Mouse (Mus musculus) midbrain, embryonic 10.5 days (tissue): ENCODE results near the gene Mutyh. TPM values are rescaled to one million over a fixed set of nuclear protein-coding genes. Genes with fewer than 3 reads are reported as not detected.

Experiments
- DNase-seq: peaks from one replicate; pipeline ENCODE4 v3.0.0-alpha.2; 2017; ENCODE audit warnings: low spot score
- H3K27ac ChIP-seq: fragments of 300-500 bp; sonication (generic); replicated peaks from 2 replicates; pipeline ENCODE4 v1.5.1; 2016; ENCODE audit warnings: mild to moderate bottlenecking
- H3K27me3 ChIP-seq: fragments of 300-500 bp; sonication (generic); 2 replicates; pipeline ENCODE4 v1.6.1; 2016; ENCODE audit warnings: low read depth, mild to moderate bottlenecking; ENCODE audit not compliant: poor library complexity, severe bottlenecking
- H3K36me3 ChIP-seq: fragments of 300-500 bp; sonication (generic); 2 replicates; pipeline ENCODE4 v1.6.1; 2016; ENCODE audit warnings: mild to moderate bottlenecking, moderate library complexity
- H3K4me1 ChIP-seq: fragments of 300-500 bp; sonication (generic); 2 replicates; pipeline ENCODE4 v1.6.1; 2016
- H3K4me3 ChIP-seq: fragments of 300-500 bp; sonication (generic); 2 replicates; pipeline ENCODE4 v1.5.1; 2016; ENCODE audit warnings: mild to moderate bottlenecking, moderate library complexity
- H3K9me3 ChIP-seq: fragments of 300-500 bp; sonication (generic); replicated peaks from 2 replicates; pipeline ENCODE4 v1.6.1; 2016; ENCODE audit warnings: mild to moderate bottlenecking
- WGBS: fragments of 180-500 bp; shearing (Covaris S2); methylation state at CpG from one replicate; pipeline ENCODE4 v1.1.7; 2016; 5-methylcytosine and 5-hydroxymethylcytosine counted together
- polyA plus RNA-seq: library from polyadenylated mRNA; unstranded; fragments of >200 nt; fragmentation: Nextera tagmentation; extraction: Ambion mirVana; gene quantifications from 2 replicates; pipeline ENCODE4 v1.2.1, GENCODE M21; 2016

Mutyh gene
- polyA plus RNA-seq, 1 experiment from 2014 or later, result 27.1 TPM

GRCm38 (mm10) chr4:116788956-116789355 is 18.6 kb upstream of the Mutyh start:
- 0 out of 2 replicates have a peak, but pooled peaks cover 3% of the 10 kb centered on the region for H3K4me1 ChIP-seq
- H3K27me3 ChIP-seq, result no peaks in the 10 kb centered on the region
- peak; percentile 73 for DNase-seq
- no peak overlapping the region for H3K4me3 ChIP-seq
- H3K9me3 ChIP-seq, result 0 out of 2 replicates have a peak, but pooled peaks cover 5% of the 10 kb centered on the region
- H3K36me3 ChIP-seq, result no peaks in the 10 kb centered on the region
- H3K27ac ChIP-seq, result no peak overlapping the region
- 10% methylated on average over 3 of the region's 3 CpGs for WGBS

- WGBS, result 91% methylated on average over 8 of the region's 8 CpGs
- Histone ChIP-seq H3K9me3 (no peaks in the 10 kb centered on the region), H3K4me3 (no peak overlapping the region), H3K27me3 (no peaks in the 10 kb centered on the region), H3K36me3 (no peaks in the 10 kb centered on the region), H3K27ac (no peak overlapping the region), H3K4me1 (0 out of 2 replicates have a peak, but pooled peaks cover 3% of the 10 kb centered on the region)
- no peak for DNase-seq
These were observed 15.1 kb upstream of the Mutyh start for GRCm38 (mm10) chr4:116792453-116792852.

GRCm38 (mm10) chr4:116794273-116794672 is 13.2 kb upstream of the Mutyh start:
- Histone ChIP-seq H3K27ac (no peak overlapping the region), H3K4me3 (no peak overlapping the region), H3K4me1 (no peaks in the 10 kb centered on the region), H3K36me3 (no peaks in the 10 kb centered on the region), H3K9me3 (no peaks in the 10 kb centered on the region), H3K27me3 (no peaks in the 10 kb centered on the region)
- WGBS, result 86% methylated on average over 2 of the region's 2 CpGs
- no peak for DNase-seq

- no peaks in the 10 kb centered on the region for H3K27me3 ChIP-seq
- H3K4me1 ChIP-seq, result no peaks in the 10 kb centered on the region
- H3K36me3 ChIP-seq, result peaks cover 2% of the 10 kb centered on the region
- no peaks in the 10 kb centered on the region for H3K9me3 ChIP-seq
- no peak overlapping the region for H3K4me3 ChIP-seq
- no peak for DNase-seq
- 86% methylated on average over 1 of the region's 1 CpGs for WGBS
- H3K27ac ChIP-seq, result no peak overlapping the region
These were observed 10.9 kb upstream of the Mutyh start for GRCm38 (mm10) chr4:116796442-116797110.

- H3K9me3 ChIP-seq, result no peaks in the 10 kb centered on the region
- H3K27me3 ChIP-seq, result no peaks in the 10 kb centered on the region
- peak; percentile 30 for DNase-seq
- H3K36me3 ChIP-seq, result peaks cover 36% of the 10 kb centered on the region
- H3K4me3 ChIP-seq, result no peak overlapping the region
- H3K27ac ChIP-seq, result no peak overlapping the region
- no peaks in the 10 kb centered on the region for H3K4me1 ChIP-seq
- WGBS, result 51% methylated on average over 5 of the region's 5 CpGs
These were observed 7.6 kb upstream of the Mutyh start for GRCm38 (mm10) chr4:116799901-116800300.

- DNase-seq, result no peak
- H3K4me3 ChIP-seq, result no peak overlapping the region
- peaks cover 12% of the 10 kb centered on the region for H3K4me1 ChIP-seq
- no peaks in the 10 kb centered on the region for H3K27me3 ChIP-seq
- H3K27ac ChIP-seq, result no peak overlapping the region
- H3K36me3 ChIP-seq, result peaks cover 28% of the 10 kb centered on the region
- no peaks in the 10 kb centered on the region for H3K9me3 ChIP-seq
- 86% methylated on average over 3 of the region's 3 CpGs for WGBS
These were observed 3.5 kb downstream of the Mutyh start for GRCm38 (mm10) chr4:116811012-116811411.

GRCm38 (mm10) chr4:116815276-116815675 is 7.8 kb downstream of the Mutyh start:
- DNase-seq, result no peak
- Histone ChIP-seq H3K27ac (no peak overlapping the region), H3K36me3 (peaks cover 50% of the 10 kb centered on the region), H3K4me1 (peaks cover 3% of the 10 kb centered on the region), H3K4me3 (no peak overlapping the region), H3K27me3 (peaks cover 17% of the 10 kb centered on the region), H3K9me3 (no peaks in the 10 kb centered on the region)
- WGBS, result 90% methylated on average over 5 of the region's 5 CpGs

GRCm38 (mm10) chr4:116817486-116817885 is 10.0 kb downstream of the Mutyh start:
- Histone ChIP-seq H3K27ac (no peak overlapping the region), H3K36me3 (peaks cover 47% of the 10 kb centered on the region), H3K4me3 (no peak overlapping the region), H3K9me3 (no peaks in the 10 kb centered on the region), H3K27me3 (peaks cover 37% of the 10 kb centered on the region), H3K4me1 (peaks cover 17% of the 10 kb centered on the region)
- DNase-seq, result no peak
- 92% methylated on average over 6 of the region's 6 CpGs for WGBS

GRCm38 (mm10) chr4:116819968-116820901 is 12.7 kb downstream of the Mutyh start:
- H3K4me1 ChIP-seq, result peaks cover 33% of the 10 kb centered on the region
- DNase-seq, result peak; percentile 19
- 23% methylated on average over 32 of the region's 32 CpGs for WGBS
- peak overlapping the region; percentile 55 for H3K4me3 ChIP-seq
- H3K36me3 ChIP-seq, result peaks cover 33% of the 10 kb centered on the region
- H3K27me3 ChIP-seq, result peaks cover 42% of the 10 kb centered on the region
- no peaks in the 10 kb centered on the region for H3K9me3 ChIP-seq
- no peak overlapping the region; the same call in 1 of the 2 replicates for H3K27ac ChIP-seq

- H3K27ac ChIP-seq, result peak overlapping the region; percentile 71
These were observed 13.6 kb downstream of the Mutyh start for GRCm38 (mm10) chr4:116820902-116821693.

GRCm38 (mm10) chr4:116821694-116822016 is 14.1 kb downstream of the Mutyh start, which contains the start of gene Hpdl:
Gene Hpdl (minus strand): TSS chr4:116821707.
- WGBS, result 11% methylated on average over 9 of the region's 9 CpGs
- no peak for DNase-seq
- H3K9me3 ChIP-seq, result no peaks in the 10 kb centered on the region
- peak within 1 kb of the TSS; percentile 55 for H3K4me3 ChIP-seq
- peaks cover 19% of the 10 kb centered on the region for H3K36me3 ChIP-seq
- peaks cover 37% of the 10 kb centered on the region for H3K4me1 ChIP-seq
- peak within 1 kb of the TSS; percentile 71 for H3K27ac ChIP-seq
- peaks cover 42% of the 10 kb centered on the region for H3K27me3 ChIP-seq

More at GRCm38 (mm10) chr4:116820902-116821693, 13.6 kb downstream of the Mutyh start:
- Histone ChIP-seq H3K4me3 (peak overlapping the region; percentile 55), H3K27me3 (peaks cover 42% of the 10 kb centered on the region), H3K9me3 (no peaks in the 10 kb centered on the region), H3K36me3 (peaks cover 25% of the 10 kb centered on the region), H3K4me1 (peaks cover 37% of the 10 kb centered on the region)
- under 1% methylated on average over 51 of the region's 51 CpGs for WGBS
- peak; percentile 76 for DNase-seq

GRCm38 (mm10) chr4:116824541-116825004 is 17.1 kb downstream of the Mutyh start:
- no peaks in the 10 kb centered on the region for H3K9me3 ChIP-seq
- H3K36me3 ChIP-seq, result no peaks in the 10 kb centered on the region
- H3K27me3 ChIP-seq, result peaks cover 32% of the 10 kb centered on the region
- peak overlapping the region; percentile 68 for H3K4me3 ChIP-seq
- under 1% methylated on average over 29 of the region's 29 CpGs for WGBS
- peaks cover 49% of the 10 kb centered on the region for H3K4me1 ChIP-seq
- peak; percentile 77 for DNase-seq
- H3K27ac ChIP-seq, result peak overlapping the region; percentile 91
